Mouse (Mus musculus) stomach, postnatal 0 days (tissue): ENCODE measurements around the gene Ube2f. TPM values are rescaled to one million over a fixed set of nuclear protein-coding genes. Genes with fewer than 3 reads are reported as not detected.

Experiments used
- ATAC-seq: fragments of 200-750 bp; cut with Nextera tagmentation; 2 replicates; pipeline ENCODE4 v1.8.0; 2017; ENCODE audit not compliant: low FRiP score, low TSS enrichment
- DNase-seq: peaks from one replicate; pipeline ENCODE4 v3.0.0-alpha.2; 2016; ENCODE audit warnings: low spot score
- H3K27ac ChIP-seq: fragments of 300-500 bp; sonication (generic); replicated peaks from 2 replicates; pipeline ENCODE4 v1.5.1; 2014; ENCODE audit warnings: mild to moderate bottlenecking, control low read depth
- H3K27me3 ChIP-seq: fragments of 300-500 bp; sonication (generic); 2 replicates; pipeline ENCODE4 v1.6.1; 2014; ENCODE audit warnings: low read length; ENCODE audit not compliant: control insufficient read depth, insufficient read depth
- H3K36me3 ChIP-seq: fragments of 300-500 bp; sonication (generic); 2 replicates; pipeline ENCODE4 v1.6.1; 2014; ENCODE audit warnings: low read length, mixed read lengths; ENCODE audit not compliant: control insufficient read depth, insufficient read depth
- H3K4me1 ChIP-seq: fragments of 300-500 bp; sonication (generic); replicated peaks from 2 replicates; pipeline ENCODE4 v1.6.1; 2014; ENCODE audit warnings: antibody characterized with exemption; ENCODE audit not compliant: control insufficient read depth, insufficient read depth
- H3K4me2 ChIP-seq: fragments of 300-500 bp; sonication (generic); replicated peaks from 2 replicates; pipeline ENCODE4 v1.6.1; 2014; ENCODE audit warnings: low read depth, mild to moderate bottlenecking, control low read depth, moderate library complexity
- H3K4me3 ChIP-seq: fragments of 300-500 bp; sonication (generic); 2 replicates; pipeline ENCODE4 v1.5.1; 2014; ENCODE audit warnings: low read depth, low read length, control low read depth
- H3K9ac ChIP-seq: fragments of 300-500 bp; sonication (generic); 2 replicates; pipeline ENCODE4 v1.6.1; 2014; ENCODE audit warnings: mild to moderate bottlenecking, low read length, control low read depth, mixed read lengths
- H3K9me3 ChIP-seq: fragments of 300-500 bp; sonication (generic); 2 replicates; pipeline ENCODE4 v1.6.1; 2016; ENCODE audit warnings: low read length; ENCODE audit not compliant: control insufficient read depth
- CTCF ChIP-seq: IDR thresholded peaks from 2 replicates; pipeline ENCODE4 v1.5.1; 2016; ENCODE audit warnings: antibody characterized with exemption, low read depth, mild to moderate bottlenecking, moderate library complexity
- EP300 ChIP-seq: optimal IDR thresholded peaks from 2 replicates; pipeline ENCODE3; 2016; ENCODE audit warnings: antibody characterized with exemption
- whole genome bisulfite sequencing: fragments of 180-500 bp; shearing (Covaris S2); extraction: QIAGEN DNeasy Blood & Tissue Kit; methylation state at CpG from one replicate; pipeline ENCODE4 v1.1.7; 2014; 5-methylcytosine and 5-hydroxymethylcytosine counted together
- polyA plus RNA-seq: library from polyadenylated mRNA; unstranded; fragments of >200 nt; fragmentation: Nextera tagmentation; extraction: Ambion mirVana; gene quantifications from 2 replicates; pipeline ENCODE4 v1.2.1, GENCODE M21; 2015

Ube2f gene
- polyA plus RNA-seq, 1 experiment from 2014 or later: 56.9 TPM

DNA sequence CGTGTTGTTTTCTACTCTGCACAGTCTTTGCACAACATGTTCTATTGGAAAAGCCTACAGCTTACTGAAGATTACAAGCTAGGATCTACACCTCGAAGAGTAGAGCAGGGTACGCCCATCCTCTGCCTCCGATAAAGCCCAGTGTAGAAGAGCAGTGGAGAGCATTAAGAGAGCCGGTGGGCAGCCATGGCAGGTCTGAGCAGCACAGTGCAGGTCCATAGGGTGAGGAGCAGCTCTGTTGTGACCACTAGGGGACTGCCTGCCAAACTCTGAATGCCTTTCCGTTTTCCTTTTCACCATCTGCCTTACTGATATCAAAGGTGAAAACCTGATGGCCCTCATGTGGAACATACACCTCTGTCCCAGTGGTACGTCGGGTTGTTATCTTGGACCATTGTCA is 1.8 kb downstream of the Ube2f start:
- DNase-seq: peak; percentile 35
- WGBS: 50% methylated on average over 8 of the region's 8 CpGs
- H3K9me3 ChIP-seq: no peaks in the 10 kb centered on the region
- no peaks in the 10 kb centered on the region for H3K27me3 ChIP-seq
- peak overlapping the region; percentile 60 for H3K4me2 ChIP-seq
- no peak overlapping the region for H3K4me3 ChIP-seq
- peaks cover 3% of the 10 kb centered on the region; the same call in 1 of the 2 replicates for H3K36me3 ChIP-seq
- 0 out of 2 replicates have a peak overlapping the region, but pooled peaks have one; percentile 23 for H3K9ac ChIP-seq
- peaks cover 9% of the 10 kb centered on the region for H3K4me1 ChIP-seq
- no peak for ATAC-seq
- TF ChIP-seq CTCF: peak; percentile 63
- no peak for TF ChIP-seq EP300
- H3K27ac ChIP-seq: no peak overlapping the region

DNA sequence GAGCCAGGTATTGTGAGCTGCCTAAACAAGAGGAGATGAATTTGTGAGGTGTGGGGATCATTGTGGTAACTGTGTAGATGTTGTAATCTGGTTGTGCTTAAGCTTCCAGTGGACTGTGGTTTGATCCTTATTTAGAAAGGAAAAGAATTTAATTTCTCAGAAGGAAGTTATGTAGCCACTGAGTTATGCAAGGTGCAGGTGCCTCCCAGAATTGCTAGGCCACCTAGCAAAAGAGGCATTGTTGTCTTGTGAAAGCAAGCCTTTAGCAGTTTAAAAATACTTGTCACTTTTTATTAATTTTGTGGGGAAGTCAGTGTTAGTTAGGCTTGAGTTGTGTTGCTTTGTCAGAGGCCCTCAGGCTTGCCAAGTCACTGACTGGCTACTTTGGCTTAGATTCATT is 7.8 kb downstream of the Ube2f start:
- Histone ChIP-seq H3K27me3 (no peaks in the 10 kb centered on the region), H3K36me3 (peaks cover 3% of the 10 kb centered on the region; the same call in 1 of the 2 replicates), H3K4me1 (0 out of 2 replicates have a peak, but pooled peaks cover 5% of the 10 kb centered on the region), H3K4me3 (no peak overlapping the region), H3K27ac (no peak overlapping the region), H3K4me2 (no peak overlapping the region), H3K9ac (no peak overlapping the region), H3K9me3 (no peaks in the 10 kb centered on the region)
- no peak for ATAC-seq
- TF ChIP-seq EP300 (no peak), CTCF (no peak)
- no peak for DNase-seq

DNA sequence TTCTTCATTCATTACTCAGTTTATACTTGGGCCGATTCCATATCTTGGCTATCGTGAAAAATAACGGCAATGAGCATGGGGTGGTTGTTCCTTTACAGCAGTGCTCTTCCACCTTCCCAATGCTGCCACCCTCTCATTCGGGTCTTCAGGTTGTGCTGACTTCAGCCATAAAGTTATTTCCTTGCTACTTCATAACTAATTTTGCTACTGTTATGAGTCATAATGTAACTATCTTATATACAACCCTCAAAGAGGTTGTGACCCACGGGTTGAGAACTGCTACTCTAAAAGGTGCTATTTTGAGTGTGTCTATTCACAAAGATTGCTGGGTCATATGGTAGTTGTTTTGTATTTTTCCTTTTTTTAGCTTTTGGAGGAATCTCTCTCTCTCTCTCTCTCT is 9.7 kb downstream of the Ube2f start:
- Histone ChIP-seq H3K9me3 (no peaks in the 10 kb centered on the region), H3K27me3 (no peaks in the 10 kb centered on the region), H3K27ac (no peak overlapping the region), H3K9ac (no peak overlapping the region), H3K4me1 (0 out of 2 replicates have a peak, but pooled peaks cover 2% of the 10 kb centered on the region), H3K36me3 (no peaks in the 10 kb centered on the region), H3K4me3 (no peak overlapping the region), H3K4me2 (no peak overlapping the region)
- 83% methylated on average over 5 of the region's 5 CpGs for WGBS
- TF ChIP-seq CTCF: no peak
- no peak for TF ChIP-seq EP300
- DNase-seq (no peak), ATAC-seq (no peak)

DNA sequence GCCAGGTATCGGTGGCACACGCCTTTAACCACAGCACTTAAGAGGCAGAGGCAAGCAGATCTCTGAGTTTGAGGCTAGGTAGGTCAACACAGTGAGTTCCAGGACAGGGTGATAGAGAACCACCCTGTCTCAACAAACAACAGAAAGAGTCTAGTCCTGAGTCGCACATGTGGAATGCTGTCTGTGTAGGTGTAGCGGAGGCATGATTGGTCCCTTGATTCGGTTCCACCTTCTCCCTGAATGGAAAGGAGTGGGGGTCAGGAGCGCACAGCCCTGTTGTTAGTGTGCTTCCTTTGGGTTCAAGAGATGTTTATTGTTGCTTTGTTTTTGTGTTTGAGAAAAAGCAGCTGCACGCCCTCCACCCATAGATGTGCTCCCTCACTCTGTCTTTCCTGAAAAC is 12.4 kb downstream of the Ube2f start:
- H3K27ac ChIP-seq: no peak overlapping the region
- H3K4me2 ChIP-seq: no peak overlapping the region
- H3K9ac ChIP-seq: no peak overlapping the region
- ATAC-seq (no peak), DNase-seq (no peak)
- no peak overlapping the region for H3K4me3 ChIP-seq
- H3K36me3 ChIP-seq: peaks cover 12% of the 10 kb centered on the region
- H3K9me3 ChIP-seq: no peaks in the 10 kb centered on the region
- TF ChIP-seq EP300 (no peak), CTCF (no peak)
- WGBS: 76% methylated on average over 7 of the region's 7 CpGs
- H3K4me1 ChIP-seq: 0 out of 2 replicates have a peak, but pooled peaks cover 2% of the 10 kb centered on the region
- no peaks in the 10 kb centered on the region for H3K27me3 ChIP-seq

DNA sequence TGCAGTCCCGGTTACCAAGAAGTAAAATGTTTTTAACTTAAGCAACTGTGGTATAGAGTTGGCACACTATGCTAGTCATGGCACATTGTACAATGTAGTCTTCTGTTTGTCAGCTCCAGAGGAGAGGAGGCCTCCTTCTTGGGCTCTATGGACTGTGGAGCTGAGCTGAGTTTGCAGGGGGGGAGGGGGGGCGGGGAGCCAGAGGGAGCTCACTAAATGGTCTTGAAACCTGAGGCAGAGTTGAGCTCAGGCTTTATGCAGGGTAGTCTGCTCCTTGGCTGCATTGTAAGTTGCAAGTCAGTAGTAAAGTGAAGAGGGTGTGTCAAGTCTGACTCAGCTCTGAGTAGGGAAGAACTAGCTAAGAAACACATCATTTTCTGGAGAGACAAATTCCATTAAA is 22.2 kb downstream of the Ube2f start:
- Histone ChIP-seq H3K36me3 (peaks cover 4% of the 10 kb centered on the region), H3K27me3 (no peaks in the 10 kb centered on the region), H3K4me2 (no peak overlapping the region), H3K4me3 (no peak overlapping the region), H3K9ac (no peak overlapping the region), H3K4me1 (no peaks in the 10 kb centered on the region), H3K9me3 (no peaks in the 10 kb centered on the region), H3K27ac (peak overlapping the region; percentile 40; the same call in 1 of the 2 replicates)
- DNase-seq (no peak), ATAC-seq (peak; percentile 61; the same call in 1 of the 2 replicates)
- WGBS: 87% methylated on average over 2 of the region's 2 CpGs
- TF ChIP-seq EP300: no peak

DNA sequence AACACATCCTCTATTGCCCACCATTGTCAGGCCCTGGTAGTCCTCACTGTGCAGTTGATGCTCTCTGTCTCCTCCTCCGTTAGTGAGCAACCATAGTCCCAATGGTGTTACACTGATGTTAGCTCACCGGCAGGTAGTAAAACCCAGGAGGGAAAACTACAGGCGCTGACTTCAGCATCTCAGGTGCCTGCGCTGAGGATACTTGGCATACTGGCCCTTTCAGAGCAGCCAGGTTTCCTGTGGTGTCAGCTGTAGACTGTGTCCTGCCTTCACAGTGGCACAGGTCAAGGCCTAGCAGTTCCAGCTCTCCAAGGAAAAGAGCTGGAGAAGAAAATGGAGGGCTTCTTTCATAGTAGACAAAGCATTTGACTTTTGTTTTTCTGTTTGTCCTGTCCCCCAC is 26.5 kb downstream of the Ube2f start:
- Histone ChIP-seq H3K27ac (no peak overlapping the region), H3K4me3 (no peak overlapping the region), H3K27me3 (no peaks in the 10 kb centered on the region), H3K4me2 (no peak overlapping the region), H3K4me1 (no peaks in the 10 kb centered on the region), H3K9me3 (no peaks in the 10 kb centered on the region), H3K9ac (no peak overlapping the region), H3K36me3 (peaks cover 9% of the 10 kb centered on the region)
- DNase-seq: no peak
- TF ChIP-seq EP300 (no peak), CTCF (no peak)
- ATAC-seq: no peak
- 94% methylated on average over 4 of the region's 4 CpGs for WGBS
